Mouse (Mus musculus) spleen, postnatal 10 days (tissue): ENCODE measurements at regions not wholly inside any gene's neighbourhood (a gene's known extent, or its start where the extent isn't known, plus 50 kb on each side); places are given as distances from the start of the nearest gene placed in this dataset.

Source experiments
- DNase-seq, 2 experiments: peaks; one replicate each; pipeline ENCODE4 v3.0.0; 2021 to 2022; ENCODE audit warnings: low spot score in 2 of 2

GRCm38 (mm10) chr2:178596312-178597083 is 166.2 kb downstream of the Cdh26 start:
- DNase-seq, result no peak

GRCm38 (mm10) chr2:178597084-178597470 is 166.7 kb downstream of the Cdh26 start:
- DNase-seq, result no peak

DNA sequence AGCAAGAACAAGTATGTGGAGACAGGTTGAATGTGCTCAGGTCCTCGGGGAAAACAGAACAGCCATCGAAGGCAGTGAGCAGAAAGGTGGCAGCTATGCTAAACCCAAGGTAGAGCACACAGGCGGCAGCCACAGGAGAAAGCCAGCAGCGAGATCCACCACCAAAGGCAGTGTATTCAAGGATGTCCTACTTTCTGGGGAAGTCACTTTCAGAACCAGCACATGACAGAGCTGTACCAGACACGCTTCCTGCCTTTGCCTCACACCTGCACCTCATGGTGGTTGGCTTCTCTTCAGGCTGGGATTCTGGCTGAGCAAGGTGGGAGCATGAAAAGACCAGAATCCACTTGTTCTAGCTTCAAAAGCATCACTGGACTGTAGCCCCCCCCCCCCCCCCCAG is 168.0 kb downstream of the Cdh26 start:
- no peak for DNase-seq

- DNase-seq, result no peak
These were observed 168.5 kb downstream of the Cdh26 start for GRCm38 (mm10) chr2:178598836-178599235.

DNA sequence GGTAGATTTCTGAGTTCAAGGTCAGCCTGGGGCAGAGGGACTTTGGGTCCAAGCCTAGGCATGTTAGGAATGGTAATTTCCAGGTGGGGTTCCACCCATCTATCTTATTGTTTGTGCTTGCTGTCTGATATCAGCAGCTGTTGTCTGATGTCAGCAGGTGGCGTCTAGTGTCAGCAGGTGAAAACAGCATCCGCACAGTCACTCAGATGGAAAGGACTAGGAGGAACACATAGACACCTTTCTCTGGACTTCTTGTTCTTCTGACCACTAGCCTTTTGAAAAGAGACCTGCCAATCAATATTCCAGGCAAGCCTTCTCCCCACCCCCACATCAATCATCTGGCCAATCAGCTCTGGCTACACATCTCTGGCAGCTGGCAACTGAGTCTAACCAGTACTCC is 173.1 kb downstream of the Cdh26 start:
- DNase-seq, result no peak

GRCm38 (mm10) chr2:178606733-178607132 is 176.4 kb downstream of the Cdh26 start:
- peak in 1 of 2 experiments; percentile 15 for DNase-seq

- DNase-seq, result no peak
These were observed 180.1 kb downstream of the Cdh26 start for GRCm38 (mm10) chr2:178610211-178610975.

- no peak for DNase-seq
These were observed 184.4 kb downstream of the Cdh26 start for GRCm38 (mm10) chr2:178614761-178615160.

DNA sequence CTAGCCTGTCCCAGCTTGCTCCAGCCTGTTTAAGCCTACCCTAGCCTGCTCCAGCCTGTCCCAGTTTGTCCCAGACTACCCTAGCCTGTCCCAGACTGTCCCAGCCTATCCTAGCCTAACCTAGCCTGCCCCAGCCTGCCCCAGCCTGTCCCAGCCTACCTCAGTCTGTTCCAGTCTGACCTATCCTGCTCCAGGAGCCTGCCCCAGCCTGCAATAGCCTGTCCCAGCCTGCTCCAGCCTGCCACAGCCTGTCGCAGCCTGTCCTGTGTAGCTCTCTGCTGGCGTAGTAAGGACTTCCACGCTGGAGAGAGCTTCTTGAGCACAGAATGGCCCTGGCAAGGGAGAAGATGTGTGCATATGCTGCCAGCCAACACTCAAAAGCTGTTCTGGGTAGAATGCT is 192.5 kb downstream of the Cdh26 start:
- no peak for DNase-seq

DNA sequence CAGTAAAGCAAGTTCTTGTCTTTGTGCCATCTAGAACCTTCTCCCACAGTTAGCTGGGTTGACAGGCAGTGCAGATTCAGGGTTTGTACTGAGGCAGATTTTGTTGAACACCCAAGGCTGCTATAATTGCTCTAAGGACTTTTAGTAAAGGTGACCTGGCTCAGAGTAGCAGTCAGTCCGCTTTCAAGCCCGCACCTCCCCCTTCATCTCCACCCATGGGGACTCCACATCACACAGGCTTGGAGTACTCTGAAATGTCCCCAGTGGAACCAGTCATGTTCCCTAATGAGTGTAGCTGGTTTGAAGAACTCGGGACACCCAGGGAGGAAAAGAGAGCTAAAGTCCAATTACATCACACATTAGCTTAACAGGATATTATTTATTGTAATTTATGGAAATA is 194.1 kb downstream of the Cdh26 start:
- no peak for DNase-seq

- no peak for DNase-seq
These were observed 194.6 kb downstream of the Cdh26 start for GRCm38 (mm10) chr2:178624907-178625306.

- peak in 1 of 2 experiments; percentile 63 for DNase-seq
These were observed 199.4 kb downstream of the Cdh26 start for GRCm38 (mm10) chr2:178629756-178630155.

DNA sequence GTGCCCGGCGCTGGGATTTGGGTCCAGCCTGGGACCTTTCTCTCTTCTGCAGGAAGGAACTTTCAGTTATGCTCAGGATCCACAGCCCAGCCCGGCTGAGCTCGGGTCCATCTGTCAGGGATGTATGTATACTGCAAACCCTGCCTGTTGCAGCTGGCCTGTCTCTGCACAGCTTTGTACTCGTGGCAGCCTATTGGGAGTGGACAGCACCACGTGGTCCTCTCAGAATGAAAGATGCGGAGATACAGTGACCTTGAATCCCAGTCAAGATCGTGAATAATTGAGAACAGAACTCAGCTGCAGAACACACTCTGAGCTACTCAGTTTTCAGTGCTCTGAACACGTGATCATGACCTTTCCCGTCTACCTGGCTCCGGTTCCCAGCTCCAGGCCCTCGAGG is 200.2 kb downstream of the Cdh26 start:
- DNase-seq, result no peak

DNA sequence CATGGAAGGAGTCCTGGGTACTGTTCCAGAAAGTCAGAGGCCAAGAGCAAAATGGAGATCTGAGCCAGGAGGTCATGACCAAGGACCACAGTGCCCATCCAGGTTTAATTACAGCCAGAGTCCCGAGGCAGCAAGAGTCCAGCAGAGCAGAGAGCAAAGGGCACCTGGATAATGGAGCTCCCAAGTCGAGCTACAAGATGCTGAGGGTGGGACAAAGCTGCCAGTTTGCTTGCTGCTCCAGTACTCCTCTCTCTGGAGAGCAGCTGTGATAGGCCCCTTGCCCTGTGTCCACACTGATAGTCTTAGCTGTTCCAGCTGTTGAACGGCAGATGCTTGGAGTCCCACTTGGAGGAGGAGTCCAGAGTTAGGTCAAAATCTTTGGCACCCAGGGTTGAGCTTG is 201.0 kb downstream of the Cdh26 start:
- DNase-seq, result no peak

DNA sequence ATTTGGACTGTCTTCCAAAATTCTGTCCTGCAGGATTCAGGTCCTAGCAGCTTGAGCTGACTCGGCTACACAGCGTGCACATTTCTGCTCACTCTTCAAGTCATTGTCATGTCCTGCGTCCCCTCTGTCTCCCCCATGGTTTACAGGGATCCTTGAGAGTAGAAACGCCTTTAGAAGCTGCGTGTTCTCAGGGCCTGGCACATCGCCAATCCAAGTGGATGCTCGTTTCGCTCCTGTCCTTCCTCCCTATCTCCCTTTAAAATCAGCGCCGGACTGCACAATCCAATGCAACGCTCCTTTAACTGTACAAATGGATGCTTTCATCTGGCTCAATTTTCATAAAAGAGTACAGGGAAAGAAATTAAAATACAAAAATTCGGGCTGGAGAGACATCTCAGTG is 201.6 kb downstream of the Cdh26 start:
- DNase-seq, result no peak

- DNase-seq, result no peak
These were observed 202.7 kb downstream of the Cdh26 start for GRCm38 (mm10) chr2:178632831-178633585.

GRCm38 (mm10) chr2:178634116-178634515 is 203.8 kb downstream of the Cdh26 start:
- no peak for DNase-seq

GRCm38 (mm10) chr2:178635685-178636084 is 205.4 kb downstream of the Cdh26 start:
- DNase-seq, result no peak

DNA sequence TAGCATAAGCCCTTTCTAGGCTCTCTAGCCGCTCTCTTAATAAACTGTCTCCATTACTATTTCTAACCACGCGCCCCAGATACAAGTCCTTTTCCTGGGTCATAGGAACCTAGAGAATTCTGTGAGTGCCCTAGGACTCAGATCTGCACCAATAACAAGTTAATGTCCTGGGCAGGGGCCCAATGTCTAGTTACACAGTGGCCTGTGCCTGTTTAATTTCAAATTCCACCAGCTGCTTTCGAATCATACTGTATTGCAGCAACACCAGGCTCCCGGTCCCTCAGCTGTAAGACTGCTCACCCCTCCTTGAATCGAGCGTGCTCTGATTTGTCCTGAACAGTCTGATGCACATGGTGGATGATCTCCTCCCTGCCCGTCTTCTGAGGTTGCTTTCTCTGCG is 206.6 kb downstream of the Cdh26 start:
- no peak for DNase-seq

DNA sequence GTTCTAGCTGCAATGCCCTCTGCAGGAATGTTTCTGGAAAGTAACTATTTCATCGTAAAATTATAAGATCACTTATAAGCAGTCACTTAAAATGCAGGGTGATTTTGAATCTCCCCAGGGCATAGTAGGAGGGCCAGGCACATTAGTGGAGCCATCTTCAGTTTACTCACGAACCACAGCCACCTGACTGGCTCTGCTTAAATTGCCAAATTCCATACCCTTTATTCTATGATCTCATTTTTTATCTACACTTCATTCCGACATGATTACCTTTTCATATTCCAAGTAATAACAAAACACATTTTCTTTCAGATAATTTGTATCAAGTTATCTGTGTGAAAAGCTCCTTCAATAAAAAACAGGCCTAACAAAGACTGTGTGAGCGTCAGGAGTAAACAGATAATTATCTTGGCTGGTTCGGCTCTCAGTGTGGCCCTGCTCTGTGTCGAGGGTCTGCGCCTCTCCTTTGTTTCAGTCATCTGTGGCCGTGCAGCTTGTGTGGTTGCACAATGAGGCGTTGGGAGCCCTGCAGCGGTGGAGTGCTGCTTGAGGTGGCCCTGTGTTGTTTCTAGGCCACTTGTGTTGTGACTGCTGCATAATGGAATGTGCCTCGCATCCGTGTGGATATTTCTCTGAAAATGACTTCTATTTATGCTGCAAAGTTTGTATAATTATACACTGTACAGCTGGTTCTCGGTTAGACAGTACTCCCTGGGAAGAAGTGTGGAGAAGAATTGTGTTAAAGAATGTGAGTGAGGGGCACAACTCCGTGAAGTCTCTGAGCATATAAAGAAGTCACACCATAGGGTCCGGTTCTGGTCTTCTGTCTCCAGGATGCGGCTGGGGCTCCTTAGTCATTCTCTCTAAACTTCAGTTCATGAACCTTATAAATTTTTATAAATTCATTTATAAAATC is 212.1 kb downstream of the Cdh26 start:
- DNase-seq, result no peak

- DNase-seq, result no peak
These were observed 212.7 kb downstream of the Cdh26 start for GRCm38 (mm10) chr2:178643053-178643402.

- DNase-seq, result no peak
These were observed 213.5 kb downstream of the Cdh26 start for GRCm38 (mm10) chr2:178643841-178644240.
